ENCODE assay signal across 14 mouse cellular contexts in the genomic region with DNA sequence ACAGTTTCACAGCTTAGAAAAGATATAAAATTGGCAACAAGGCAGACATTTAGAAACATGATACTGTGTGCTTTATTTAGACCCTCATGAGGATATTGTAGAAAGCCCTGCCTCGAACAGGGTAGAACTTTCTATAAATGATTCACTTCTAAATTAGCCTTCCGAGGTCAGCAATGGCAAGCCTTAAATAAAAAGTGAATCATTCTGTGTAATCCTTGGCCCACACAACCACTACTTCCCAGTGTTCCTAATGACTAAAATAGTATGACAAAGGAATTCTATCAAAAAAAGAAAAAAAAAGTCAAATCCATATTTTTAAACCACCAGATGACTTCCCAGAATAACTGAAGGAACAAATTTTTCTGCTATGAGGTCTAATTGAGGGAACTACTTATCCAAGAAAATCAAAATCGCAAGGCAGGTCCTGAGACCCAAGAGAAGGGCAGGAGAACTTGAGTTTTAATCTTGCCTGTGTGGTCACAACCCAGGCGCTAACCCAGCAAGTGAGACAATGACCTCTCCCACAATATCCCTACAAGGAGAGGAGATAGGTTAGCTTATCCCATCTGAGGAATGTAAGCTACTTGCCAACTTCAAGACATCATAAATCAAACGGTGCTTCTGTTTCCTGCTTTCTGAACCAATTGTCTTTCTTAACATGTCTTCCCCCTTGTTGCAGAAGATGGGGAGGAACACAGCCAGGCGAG. TPM values are rescaled to one million over a fixed set of nuclear protein-coding genes. Genes with fewer than 3 reads are reported as not detected.
A peak's percentile ranks its signal among the peaks of the same experiment; 100 is the strongest.
DNase-seq lines count a peak whose midpoint lies in the region; ATAC-seq and TF ChIP-seq lines count a peak whose summit lies in the region.
"Had no signal": no experiment of that assay in that cellular context is flagged by ENCODE, and none has a peak within 500 bp of the region (broad histone marks: within the 10 kb centered on the region; RNA-seq: fewer than 3 reads in every experiment).

No protein-coding gene starts in this region.

- peak in 1 of 2 experiments; percentile 16 for DNase-seq in heart, adult 2 months
- DNase-seq in heart, postnatal 4 days, result no peak
- DNase-seq in lung, adult 2 months, result no peak
- DNase-seq in skeletal muscle tissue, adult 2 months (ENCODE audit: low read depth, low spot score), result peak; percentile 73
- DNase-seq in left cerebral cortex, adult 18-20 months (ENCODE audit: low spot score in 2 of 2), result no peak
- DNase-seq: adrenal gland, postnatal 36 days; cerebellum, adult 8-10 months had no signal

- H3K9me3 ChIP-seq in lung, embryonic 15.5 days, result no peaks in the 10 kb centered on the region
- no peaks in the 10 kb centered on the region for H3K9me3 ChIP-seq in heart, embryonic 13.5 days
- H3K9me3 ChIP-seq: embryonic facial prominence, embryonic 13.5 days; forebrain, embryonic 15.5 days had no signal

- no peak overlapping the region for H3K9ac ChIP-seq in heart, adult 2 months (ENCODE audit: low read depth, low read length)
- no peak overlapping the region for H3K9ac ChIP-seq in lung, embryonic 15.5 days
- no peak overlapping the region for H3K9ac ChIP-seq in heart, embryonic 13.5 days
- H3K9ac ChIP-seq: embryonic facial prominence, embryonic 13.5 days; forebrain, embryonic 15.5 days had no signal

- no peaks in the 10 kb centered on the region for H3K79me2 ChIP-seq in heart, adult 2 months (replicated peaks; ENCODE audit: control insufficient read depth, insufficient read depth, low read length)

- peaks cover 15% of the 10 kb centered on the region for H3K4me1 ChIP-seq in heart, adult 2 months (ENCODE audit: control insufficient read depth, insufficient read depth, low read length)
- H3K4me1 ChIP-seq in lung, embryonic 15.5 days, result peaks cover 27% of the 10 kb centered on the region
- H3K4me1 ChIP-seq in lung, adult 2 months (ENCODE audit: control insufficient read depth, insufficient read depth, low read length), result peaks cover 7% of the 10 kb centered on the region
- H3K4me1 ChIP-seq in heart, embryonic 13.5 days, result peaks cover 58% of the 10 kb centered on the region
- H3K4me1 ChIP-seq: forebrain, embryonic 15.5 days had no signal

- no peak for TF ChIP-seq CTCF in heart, adult 2 months (IDR thresholded peaks at IDR 0.05)
- TF ChIP-seq CTCF in lung, adult 2 months (IDR thresholded peaks at IDR 0.05; ENCODE audit: insufficient read depth, low read length), result no peak

- TF ChIP-seq POLR2A in heart, adult 2 months (IDR thresholded peaks at IDR 0.05; ENCODE audit: insufficient read depth, low read depth, low read length), result no peak
- TF ChIP-seq POLR2A in lung, adult 2 months (IDR thresholded peaks at IDR 0.05; ENCODE audit: borderline replicate concordance, extremely low read depth, low read depth, low read length), result no peak

- H3K27ac ChIP-seq in heart, adult 2 months, result peak overlapping the region; percentile 95
- H3K27ac ChIP-seq in lung, embryonic 15.5 days, result 0 out of 2 replicates have a peak overlapping the region, but pooled peaks have one; percentile 20
- H3K27ac ChIP-seq in heart, embryonic 13.5 days (replicated peaks), result peak overlapping the region; percentile 98
- H3K27ac ChIP-seq: embryonic facial prominence, embryonic 13.5 days; forebrain, embryonic 15.5 days had no signal

- intact Hi-C loops in heart, adult 2 months (cut with DNase I), result no loop called here

- TF ChIP-seq EP300 in heart, adult 2 months (IDR thresholded peaks at IDR 0.05; ENCODE audit: insufficient read depth, low read depth, low read length), result no peak

- no peaks in the 10 kb centered on the region for H3K27me3 ChIP-seq in heart, adult 2 months (ENCODE audit: control insufficient read depth, insufficient read depth, low read length)
- no peaks in the 10 kb centered on the region for H3K27me3 ChIP-seq in lung, embryonic 15.5 days
- no peaks in the 10 kb centered on the region for H3K27me3 ChIP-seq in heart, embryonic 13.5 days (replicated peaks)
- H3K27me3 ChIP-seq: embryonic facial prominence, embryonic 13.5 days; forebrain, embryonic 15.5 days had no signal

- 16% methylated on average over 6 of the region's 6 CpGs for WGBS in heart, adult 2 months
- WGBS in lung, embryonic 15.5 days, result 50% methylated on average over 6 of the region's 6 CpGs
- WGBS in lung, adult 2 months, result 36% methylated on average over 6 of the region's 6 CpGs
- WGBS in heart, embryonic 13.5 days, result 31% methylated on average over 6 of the region's 6 CpGs

- ATAC-seq in lung, embryonic 15.5 days (ENCODE audit: borderline replicate concordance, extremely low read depth, low FRiP score, low TSS enrichment), result no peak
- ATAC-seq in heart, embryonic 13.5 days (ENCODE audit: extremely low read depth, insufficient number of reproducible peaks, low FRiP score, low TSS enrichment), result no peak
- ATAC-seq in inflammation-experienced regulatory T-cells, adult 6 months, result no peak
- ATAC-seq: CD4-positive, CD25-positive, alpha-beta regulatory T cell, adult 4 months; forebrain, embryonic 15.5 days had no signal

- no peak overlapping the region for H3K4me3 ChIP-seq in heart, adult 2 months
- H3K4me3 ChIP-seq in lung, embryonic 15.5 days, result no peak overlapping the region
- H3K4me3 ChIP-seq in lung, adult 2 months (replicated peaks; ENCODE audit: extremely low read depth, low read depth, low read length), result no peak overlapping the region
- no peak overlapping the region for H3K4me3 ChIP-seq in heart, embryonic 13.5 days
- H3K4me3 ChIP-seq: embryonic facial prominence, embryonic 13.5 days; forebrain, embryonic 15.5 days had no signal

- peaks cover 5% of the 10 kb centered on the region for H3K36me3 ChIP-seq in heart, adult 2 months (ENCODE audit: control insufficient read depth, insufficient read depth, low read length)
- no peaks in the 10 kb centered on the region for H3K36me3 ChIP-seq in lung, embryonic 15.5 days
- no peaks in the 10 kb centered on the region for H3K36me3 ChIP-seq in heart, embryonic 13.5 days
- H3K36me3 ChIP-seq: embryonic facial prominence, embryonic 13.5 days; forebrain, embryonic 15.5 days had no signal

- H3K4me2 ChIP-seq in lung, embryonic 15.5 days, result no peak overlapping the region
- no peak overlapping the region for H3K4me2 ChIP-seq in heart, embryonic 13.5 days
- H3K4me2 ChIP-seq: embryonic facial prominence, embryonic 13.5 days; forebrain, embryonic 15.5 days had no signal

RNA-seq across cellular contexts. Expression of a gene that starts 22.9 kb away (rescaled TPM):
- 1 to 10 TPM; 3.5 to 6.1 TPM for total RNA-seq in heart, adult 2 months (2021)
- 4.8 and 5.2 TPM in 2 replicates for polyA plus RNA-seq in heart, adult 2 months (2012; rRNA removed)
- total RNA-seq in heart, postnatal 4 days (2021), result 1 to 10 TPM; 3.5 to 4.6 TPM
- polyA plus RNA-seq in lung, embryonic 15.5 days (2015; fragmentation: Nextera tagmentation; extraction: Ambion mirVana), result 10.0 and 11.2 TPM in 2 replicates
- polyA plus RNA-seq in lung, adult 2 months (2012; rRNA removed), result 20.1 and 36.6 TPM in 2 replicates
- 3.2 and 4.6 TPM in 2 replicates for polyA plus RNA-seq in heart, embryonic 13.5 days (2015; fragmentation: Nextera tagmentation; extraction: Ambion mirVana)
- total RNA-seq in left cerebral cortex, adult 18-20 months (2021), result 1 to 10 TPM; 3.2 to 3.5 TPM
- not detected for polyA plus RNA-seq in inflammation-experienced regulatory T-cells, adult 6 months (2017; shearing (Covaris generic))
- total RNA-seq: granulocyte monocyte progenitor cell, adult 5-6 weeks had no signal
- polyA plus RNA-seq: CD4-positive, CD25-positive, alpha-beta regulatory T cell, adult 4 months had no signal

Comparison
In these comparisons a context has a peak if more than half of its experiments do, and no peak if none do; other contexts are left out.
1. H3K27ac ChIP-seq: peak in every context shown above with its lines; median percentile 98 in heart, embryonic 13.5 days; 95 in heart, adult 2 months; 20 in lung, embryonic 15.5 days.